8 mouse cellular contexts compared by ENCODE assay signal in genomic region chr3:116967967-116968366, GRCm38 (mm10). TPM values are rescaled to one million over a fixed set of nuclear protein-coding genes. Genes with fewer than 3 reads are reported as not detected.
DNase-seq lines count a peak whose midpoint lies in the region; ATAC-seq and TF ChIP-seq lines count a peak whose summit lies in the region.

4930455H04Rik (plus strand) TSS chr3:116968267.

- TF ChIP-seq EP300 in stomach, postnatal 0 days (optimal IDR thresholded peaks at IDR 0.05): no peak

- no peak for TF ChIP-seq CTCF in stomach, postnatal 0 days (IDR thresholded peaks at IDR 0.05; ENCODE audit: low read depth)

- no peaks in the 10 kb centered on the region for H3K36me3 ChIP-seq in erythroblast, embryonic 14.5 days (ENCODE audit: control insufficient read depth)
- no peaks in the 10 kb centered on the region for H3K36me3 ChIP-seq in megakaryocyte, embryonic 14.5 days (replicated peaks; ENCODE audit: low read length)
- H3K36me3 ChIP-seq in liver, embryonic 12.5 days: no peaks in the 10 kb centered on the region
- H3K36me3 ChIP-seq in stomach, postnatal 0 days (ENCODE audit: control insufficient read depth, insufficient read depth, low read length): no peaks in the 10 kb centered on the region

- DNase-seq in stomach, postnatal 0 days (ENCODE audit: low spot score): no peak
- DNase-seq in adrenal gland, adult (ENCODE audit: inconsistent age in 2 of 2, low spot score in 1 of 2): no peak
- no peak for DNase-seq in cerebellum, postnatal 25 days

- H3K4me3 ChIP-seq in erythroblast, embryonic 14.5 days (replicated peaks): peak within 1 kb of the TSS; percentile 38
- H3K4me3 ChIP-seq in megakaryocyte, embryonic 14.5 days (replicated peaks): peak within 1 kb of the TSS; percentile 73
- H3K4me3 ChIP-seq in liver, embryonic 12.5 days: peak within 1 kb of the TSS; percentile 37
- H3K4me3 ChIP-seq in stomach, postnatal 0 days (ENCODE audit: low read depth, low read length): peak within 1 kb of the TSS; percentile 43

- H3K4me2 ChIP-seq in liver, embryonic 12.5 days: peak within 1 kb of the TSS; percentile 50
- peak within 1 kb of the TSS; percentile 60 for H3K4me2 ChIP-seq in stomach, postnatal 0 days (replicated peaks; ENCODE audit: low read depth)

- WGBS in liver, embryonic 12.5 days (ENCODE audit: insufficient replicate concordance): 50% methylated on average over 4 of the region's 4 CpGs
- WGBS in stomach, postnatal 0 days: 46% methylated on average over 4 of the region's 4 CpGs

- H3K4me1 ChIP-seq in erythroblast, embryonic 14.5 days (ENCODE audit: control insufficient read depth): no peaks in the 10 kb centered on the region
- peaks cover 7% of the 10 kb centered on the region for H3K4me1 ChIP-seq in megakaryocyte, embryonic 14.5 days
- no peaks in the 10 kb centered on the region for H3K4me1 ChIP-seq in liver, embryonic 12.5 days
- H3K4me1 ChIP-seq in stomach, postnatal 0 days (replicated peaks; ENCODE audit: control insufficient read depth, insufficient read depth): peaks cover 2% of the 10 kb centered on the region; the same call in 1 of the 2 replicates

- no peak within 1 kb of the TSS for H3K27ac ChIP-seq in liver, embryonic 12.5 days
- peak within 1 kb of the TSS; percentile 65; the same call in 1 of the 2 replicates for H3K27ac ChIP-seq in stomach, postnatal 0 days (replicated peaks)

- H3K9me3 ChIP-seq in erythroblast, embryonic 14.5 days (ENCODE audit: control insufficient read depth, low read length): no peaks in the 10 kb centered on the region
- no peaks in the 10 kb centered on the region for H3K9me3 ChIP-seq in megakaryocyte, embryonic 14.5 days
- H3K9me3 ChIP-seq in liver, embryonic 12.5 days (replicated peaks): no peaks in the 10 kb centered on the region
- no peaks in the 10 kb centered on the region for H3K9me3 ChIP-seq in stomach, postnatal 0 days (ENCODE audit: control insufficient read depth, low read length)

- peaks cover 4% of the 10 kb centered on the region; the same call in 1 of the 2 replicates for H3K27me3 ChIP-seq in erythroblast, embryonic 14.5 days (ENCODE audit: control insufficient read depth)
- peaks cover 4% of the 10 kb centered on the region for H3K27me3 ChIP-seq in megakaryocyte, embryonic 14.5 days (replicated peaks)
- H3K27me3 ChIP-seq in liver, embryonic 12.5 days (replicated peaks): no peaks in the 10 kb centered on the region
- no peaks in the 10 kb centered on the region for H3K27me3 ChIP-seq in stomach, postnatal 0 days (ENCODE audit: control insufficient read depth, insufficient read depth, low read length)

- no peak for ATAC-seq in erythroblast, adult 5-6 weeks (replicated peaks; ENCODE audit: low FRiP score, poor library complexity, severe bottlenecking)
- ATAC-seq in megakaryocyte, adult 5-6 weeks (ENCODE audit: poor library complexity, severe bottlenecking): no peak
- no peak for ATAC-seq in liver, embryonic 12.5 days
- no peak for ATAC-seq in stomach, postnatal 0 days (ENCODE audit: low FRiP score, low TSS enrichment)

- H3K9ac ChIP-seq in liver, embryonic 12.5 days: 0 out of 2 replicates have a peak within 1 kb of the TSS, but pooled peaks have one; percentile 22
- peak within 1 kb of the TSS; percentile 58 for H3K9ac ChIP-seq in stomach, postnatal 0 days (ENCODE audit: low read length)

RNA-seq across cellular contexts. Expression of gene 4930455H04Rik, which starts in this region (rescaled TPM):
- not detected in 2 replicates for polyA plus RNA-seq in erythroblast, embryonic 14.5 days (2012)
- not detected in 2 replicates for total RNA-seq in erythroblast, adult 5-6 weeks (2015; ENCODE audit: low replicate concordance)
- total RNA-seq in erythroblast, adult 5-6 weeks (2017; ENCODE audit: low replicate concordance): not detected in 2 replicates
- not detected in 2 replicates for polyA plus RNA-seq in megakaryocyte, embryonic 14.5 days (2012; ENCODE audit: insufficient read depth, low replicate concordance)
- total RNA-seq in megakaryocyte, adult 5-6 weeks (2015): not detected in 2 replicates
- total RNA-seq in megakaryocyte, adult 5-6 weeks (2017): not detected in 2 replicates
- polyA plus RNA-seq in liver, embryonic 12.5 days (2016; fragmentation: Nextera tagmentation; extraction: Ambion mirVana): not detected in 2 replicates
- polyA plus RNA-seq in stomach, postnatal 0 days (2015; fragmentation: Nextera tagmentation; extraction: Ambion mirVana): 0.07 TPM in 1 of 2 replicates, not detected in the other
